Comparison of ENCODE assay signal across 32 mouse cellular contexts in the genomic region with DNA sequence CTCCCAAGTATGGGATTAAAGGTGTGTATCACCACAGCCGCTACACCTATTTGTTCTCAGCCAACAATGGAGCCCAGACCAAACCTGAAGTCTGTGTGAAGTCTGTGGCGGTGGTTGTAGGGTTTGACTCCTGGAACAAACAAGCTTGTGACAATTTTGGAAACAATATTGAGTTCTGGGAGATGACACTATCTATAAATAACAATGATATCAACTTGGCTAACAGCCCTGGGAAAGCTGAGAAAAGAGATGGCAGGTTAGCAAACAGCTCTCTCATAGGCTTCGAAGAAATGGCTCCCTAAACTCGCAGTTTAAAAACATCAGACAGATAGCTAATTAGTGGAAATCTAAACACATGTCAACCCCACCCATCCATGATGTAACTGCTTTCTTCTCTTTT. TPM values are rescaled to one million over a fixed set of nuclear protein-coding genes. Genes with fewer than 3 reads are reported as not detected.
DNase-seq lines count a peak whose midpoint lies in the region; ATAC-seq and TF ChIP-seq lines count a peak whose summit lies in the region.
"Had no signal": no experiment of that assay in that cellular context is flagged by ENCODE, and none has a peak within 500 bp of the region (broad histone marks: within the 10 kb centered on the region; RNA-seq: fewer than 3 reads in every experiment).

No protein-coding gene starts in this region.

- TF ChIP-seq EP300 in lung, postnatal 0 days (IDR thresholded peaks at IDR 0.05): no peak

- H3K9ac ChIP-seq in lung, postnatal 0 days (replicated peaks; ENCODE audit: low read depth): no peak overlapping the region
- H3K9ac ChIP-seq in hindbrain, embryonic 16.5 days (ENCODE audit: low read depth, low read length): no peak overlapping the region
- H3K9ac ChIP-seq: forebrain, embryonic 13.5 days; heart, embryonic 12.5 days; heart, embryonic 15.5 days; hindbrain, embryonic 13.5 days had no signal

- H3K4me1 ChIP-seq in heart, embryonic 10.5 days: 0 out of 2 replicates have a peak, but pooled peaks cover 3% of the 10 kb centered on the region
- H3K4me1 ChIP-seq in lung, postnatal 0 days (ENCODE audit: insufficient read depth, low read depth, low read length): no peaks in the 10 kb centered on the region
- no peaks in the 10 kb centered on the region for H3K4me1 ChIP-seq in lung, adult 2 months (ENCODE audit: control insufficient read depth, insufficient read depth, low read length)
- H3K4me1 ChIP-seq in hindbrain, embryonic 16.5 days (ENCODE audit: control insufficient read depth, insufficient read depth, low read depth, low read length): peaks cover 2% of the 10 kb centered on the region
- H3K4me1 ChIP-seq: heart, embryonic 12.5 days; heart, embryonic 15.5 days had no signal

- intact Hi-C loops in heart, postnatal 10 days (cut with DNase I): loop anchor here (5.0 kb wide), 1 partner anchor 107 kb away; no protein-coding TSS in a partner anchor

- no peak for TF ChIP-seq POLR2A in lung, adult 2 months (IDR thresholded peaks at IDR 0.05; ENCODE audit: borderline replicate concordance, extremely low read depth, low read depth, low read length)

- no peak for TF ChIP-seq CTCF in lung, postnatal 0 days (IDR thresholded peaks at IDR 0.05)
- TF ChIP-seq CTCF in lung, adult 2 months (IDR thresholded peaks at IDR 0.05; ENCODE audit: insufficient read depth, low read length): no peak

- WGBS in heart, embryonic 10.5 days: 76% methylated on average over 4 of the region's 4 CpGs
- WGBS in lung, postnatal 0 days: 64% methylated on average over 4 of the region's 4 CpGs
- 59% methylated on average over 4 of the region's 4 CpGs for WGBS in lung, adult 2 months
- WGBS in hindbrain, embryonic 16.5 days: 85% methylated on average over 4 of the region's 4 CpGs

- no peaks in the 10 kb centered on the region for H3K36me3 ChIP-seq in heart, embryonic 10.5 days
- H3K36me3 ChIP-seq in lung, postnatal 0 days (ENCODE audit: insufficient read depth, low read length): no peaks in the 10 kb centered on the region
- H3K36me3 ChIP-seq in hindbrain, embryonic 16.5 days (ENCODE audit: control insufficient read depth, insufficient read depth, low read length): no peaks in the 10 kb centered on the region
- H3K36me3 ChIP-seq: forebrain, embryonic 10.5 days; G1E; heart, embryonic 12.5 days; heart, embryonic 15.5 days; hindbrain, embryonic 10.5 days; hindbrain, embryonic 13.5 days had no signal

- H3K27me3 ChIP-seq in heart, embryonic 10.5 days (ENCODE audit: insufficient read depth, poor library complexity, severe bottlenecking): no peaks in the 10 kb centered on the region
- H3K27me3 ChIP-seq in lung, postnatal 0 days (replicated peaks; ENCODE audit: insufficient read depth, low read length): no peaks in the 10 kb centered on the region
- no peaks in the 10 kb centered on the region for H3K27me3 ChIP-seq in hindbrain, embryonic 16.5 days (replicated peaks; ENCODE audit: control insufficient read depth, insufficient read depth, low read length)
- H3K27me3 ChIP-seq: CH12.LX; forebrain, embryonic 13.5 days; heart, embryonic 12.5 days; heart, embryonic 15.5 days; hindbrain, embryonic 13.5 days; Patski had no signal

- peak; percentile 88 for DNase-seq in heart, adult 11 months
- DNase-seq in heart, embryonic 10.5 days (ENCODE audit: low spot score): no peak
- peak; percentile 28 for DNase-seq in heart, adult 8-10 months (ENCODE audit: low spot score)
- DNase-seq in heart, postnatal 10 days: no peak
- DNase-seq in lung, postnatal 0 days (ENCODE audit: low spot score): peak; percentile 11
- no peak for DNase-seq in lung, adult 2 months
- DNase-seq: adrenal gland, postnatal 10 days; adrenal gland, postnatal 36 days; B cell, adult 2 months; cerebellum, adult 11 months; cerebellum, adult 9-10 months; cerebellum, postnatal 14 days; gastrocnemius, postnatal 10 days; gastrocnemius, postnatal 36 days had no signal

- ATAC-seq in lung, postnatal 0 days: no peak
- ATAC-seq in hindbrain, embryonic 16.5 days: no peak
- ATAC-seq: forebrain, embryonic 13.5 days; forebrain, embryonic 16.5 days; hindbrain, postnatal 0 days; inflammation-experienced regulatory T-cells, adult 6 months; intestine, embryonic 16.5 days; Patski had no signal

- no peak overlapping the region for H3K27ac ChIP-seq in heart, embryonic 10.5 days
- H3K27ac ChIP-seq in lung, postnatal 0 days (ENCODE audit: low read length): no peak overlapping the region
- no peak overlapping the region for H3K27ac ChIP-seq in hindbrain, embryonic 16.5 days (ENCODE audit: low read depth, low read length)
- H3K27ac ChIP-seq: forebrain, embryonic 10.5 days; forebrain, embryonic 13.5 days; heart, embryonic 15.5 days; hindbrain, embryonic 10.5 days; hindbrain, embryonic 13.5 days; hindbrain, postnatal 0 days had no signal

- no peak overlapping the region for H3K4me3 ChIP-seq in heart, embryonic 10.5 days
- no peak overlapping the region for H3K4me3 ChIP-seq in lung, postnatal 0 days (ENCODE audit: low read depth, low read length)
- no peak overlapping the region for H3K4me3 ChIP-seq in lung, adult 2 months (replicated peaks; ENCODE audit: extremely low read depth, low read depth, low read length)
- no peak overlapping the region for H3K4me3 ChIP-seq in hindbrain, embryonic 16.5 days (ENCODE audit: low read length)
- H3K4me3 ChIP-seq: forebrain, embryonic 10.5 days; forebrain, embryonic 13.5 days; heart, embryonic 12.5 days; heart, embryonic 15.5 days; hindbrain, embryonic 10.5 days; hindbrain, embryonic 13.5 days had no signal

- H3K9me3 ChIP-seq in heart, embryonic 10.5 days: no peaks in the 10 kb centered on the region
- H3K9me3 ChIP-seq in lung, postnatal 0 days (ENCODE audit: low read length): no peaks in the 10 kb centered on the region
- no peaks in the 10 kb centered on the region for H3K9me3 ChIP-seq in hindbrain, embryonic 16.5 days (ENCODE audit: control insufficient read depth, low read length)
- H3K9me3 ChIP-seq: forebrain, embryonic 10.5 days; forebrain, embryonic 13.5 days; G1E; heart, embryonic 15.5 days; hindbrain, embryonic 10.5 days; hindbrain, embryonic 13.5 days had no signal

- H3K4me2 ChIP-seq in lung, postnatal 0 days (replicated peaks; ENCODE audit: low read depth, low read length): no peak overlapping the region
- H3K4me2 ChIP-seq in hindbrain, embryonic 16.5 days (ENCODE audit: low read length): no peak overlapping the region
- H3K4me2 ChIP-seq: forebrain, embryonic 13.5 days; heart, embryonic 12.5 days; heart, embryonic 15.5 days; hindbrain, embryonic 13.5 days had no signal

RNA-seq across cellular contexts. Expression of gene Lipc, which starts 13.0 kb away (rescaled TPM):
- 0.11 and 1.9 TPM in 2 replicates for polyA plus RNA-seq in heart, embryonic 10.5 days (2016; fragmentation: Nextera tagmentation; extraction: Ambion mirVana)
- under 1 TPM in 1 of 4 experiments, not detected in 3; 0.26 TPM for total RNA-seq in heart, adult 8-10 months (2022)
- total RNA-seq in heart, postnatal 10 days (2021): under 1 TPM in 1 of 2 experiments, not detected in 1; 0.27 TPM
- 0.21 and 0.31 TPM in 2 replicates for polyA plus RNA-seq in lung, postnatal 0 days (2015; fragmentation: Nextera tagmentation; extraction: Ambion mirVana)
- polyA plus RNA-seq in lung, adult 2 months (2012; rRNA removed): 0.25 and 0.38 TPM in 2 replicates
- 0.26 TPM in 1 of 2 replicates, not detected in the other for polyA plus RNA-seq in hindbrain, embryonic 16.5 days (2015; fragmentation: Nextera tagmentation; extraction: Ambion mirVana)
- total RNA-seq: adrenal gland, adult 18-20 months; gastrocnemius, adult 18-20 months; gastrocnemius, postnatal 36 days; granulocyte monocyte progenitor cell, adult 5-6 weeks; hindbrain, postnatal 0 days had no signal
- polyA plus RNA-seq: embryonic facial prominence, embryonic 11.5 days; forebrain, embryonic 10.5 days; forebrain, embryonic 13.5 days; G1E; hindbrain, embryonic 10.5 days; hindbrain, embryonic 13.5 days; inflammation-experienced regulatory T-cells, adult 6 months had no signal

Comparison
In these comparisons a context has a peak if more than half of its experiments do, and no peak if none do; other contexts are left out.
1. DNase-seq: peak in heart, adult 11 months (single experiment), heart, adult 8-10 months (single experiment) and lung, postnatal 0 days (single experiment); none in heart, embryonic 10.5 days (single experiment), heart, postnatal 10 days (0 of 2) and lung, adult 2 months (single experiment).